Mouse (Mus musculus): ENCODE measurements around the gene Orm2.

Orm2 gene

GRCm38 (mm10) chr4:63405051-63405450 lies 42.8 kb downstream of the Orm2 start:
- DNase-seq (ENCODE audit: low read depth, low spot score) = no peak

DNA sequence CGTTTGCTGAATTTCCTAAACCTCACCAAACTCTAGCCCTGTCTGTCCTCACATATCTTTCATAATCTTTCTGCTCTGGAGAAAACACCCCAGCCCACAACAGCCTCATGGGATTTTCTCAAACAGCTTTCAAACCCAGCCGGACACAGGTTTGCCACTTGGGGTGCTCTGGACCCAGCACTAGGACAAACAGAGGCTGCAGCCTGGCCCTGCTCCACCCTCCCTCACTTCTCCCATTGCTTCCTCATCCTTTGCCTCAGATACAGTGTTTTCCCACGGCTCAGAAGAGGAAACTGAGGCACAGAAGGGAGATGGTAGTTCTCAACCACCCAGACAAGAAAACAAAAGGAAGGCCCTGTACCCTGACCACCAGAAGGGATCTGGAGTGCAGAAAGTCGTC lies 43.4 kb downstream of the Orm2 start:
- DNase-seq (ENCODE audit: low read depth, low spot score) = no peak

DNA sequence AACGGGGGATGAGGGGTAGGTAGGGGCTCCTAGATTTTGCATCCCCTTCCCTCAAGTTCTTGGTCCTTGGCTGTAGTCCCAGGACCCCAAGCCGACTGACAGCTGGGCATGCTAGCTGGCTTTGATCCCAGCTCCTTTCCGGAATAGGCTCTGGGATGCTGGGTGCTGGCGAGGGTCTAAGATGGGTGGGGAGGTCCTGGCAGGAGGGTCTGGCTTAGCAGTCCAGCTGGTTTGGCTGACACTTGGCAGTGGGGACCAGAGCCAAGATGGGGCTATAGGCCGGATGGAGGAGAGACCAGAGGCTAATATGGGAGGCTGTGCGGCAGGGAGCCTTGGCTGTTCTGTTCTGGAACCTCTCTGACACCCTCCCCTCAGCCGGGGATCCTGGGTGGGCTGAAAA lies 46.0 kb downstream of the Orm2 start:
- DNase-seq (ENCODE audit: low read depth, low spot score) = peak; percentile 17

- DNase-seq (ENCODE audit: low read depth, low spot score) = peak; percentile 58
Observed at GRCm38 (mm10) chr4:63408649-63409048, 46.4 kb downstream of the Orm2 start.

GRCm38 (mm10) chr4:63409317-63409907 lies 47.2 kb downstream of the Orm2 start:
- peak; percentile 43 for DNase-seq (ENCODE audit: low read depth, low spot score)

DNA sequence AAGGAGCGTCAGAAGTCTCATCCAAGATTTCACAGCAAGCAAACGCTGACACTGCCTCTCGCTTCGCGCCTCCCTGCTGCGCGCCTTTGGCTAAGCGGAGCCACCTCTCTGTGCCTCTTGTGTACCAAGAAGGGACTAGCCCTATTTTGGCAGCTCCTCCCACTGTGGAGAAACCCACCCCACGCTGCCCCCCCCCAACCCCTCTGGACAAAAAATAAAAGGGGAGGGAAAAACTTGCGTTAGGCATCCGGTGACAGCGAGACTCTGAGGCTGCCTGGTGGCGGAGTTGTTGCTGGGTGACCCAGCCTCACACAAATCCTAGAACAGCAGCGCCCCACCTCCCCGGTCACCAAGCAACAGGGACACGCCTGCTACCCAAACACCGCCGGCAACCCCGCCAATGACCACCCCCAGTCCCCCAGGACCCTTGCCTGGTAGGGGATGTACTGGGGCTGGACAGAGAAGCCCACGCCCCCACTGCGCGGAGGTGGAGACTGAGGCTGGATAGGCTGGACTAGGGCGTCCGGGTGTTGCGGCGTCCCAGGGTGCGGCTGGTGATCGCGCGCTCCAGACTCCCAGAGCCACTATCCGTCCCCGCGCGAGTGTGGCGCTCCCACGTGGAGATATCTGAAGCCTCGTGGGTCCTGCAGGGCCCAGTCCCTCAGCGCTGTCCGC lies 47.8 kb downstream of the Orm2 start:
- peak; percentile 29 for DNase-seq (ENCODE audit: low read depth, low spot score)

GRCm38 (mm10) chr4:63410583-63410934 lies 48.3 kb downstream of the Orm2 start:
- peak; percentile 92 for DNase-seq (ENCODE audit: low read depth, low spot score)

GRCm38 (mm10) chr4:63411222-63411621 lies 49.0 kb downstream of the Orm2 start:
- DNase-seq (ENCODE audit: low read depth, low spot score) = no peak

- no peak for DNase-seq (ENCODE audit: low read depth, low spot score)
Observed at GRCm38 (mm10) chr4:63414951-63415350, 52.7 kb downstream of the Orm2 start.
